Mouse (Mus musculus): ENCODE measurements around the gene Gstt3.
"Not testable (repeated sequence)": the region's sequence is repeated elsewhere in the genome, so short reads cannot be mapped to it uniquely, and the experiment has no call there.

- not testable (repeated sequence) for TF ChIP-seq CTCF (IDR thresholded peaks at IDR 0.05; ENCODE audit: control insufficient read depth, insufficient read depth, insufficient replicate concordance, low read depth, low read length); POLR2A (IDR thresholded peaks at IDR 0.05; ENCODE audit: control insufficient read depth, low read depth, low read length)
Measured at GRCm38 (mm10) chr10:75767756-75768155, 13.5 kb downstream of the Gstt3 start.
